Mouse (Mus musculus): Measurements from ENCODE around the gene Apeh. TPM values are rescaled to one million over a fixed set of nuclear protein-coding genes. Genes with fewer than 3 reads are reported as not detected.

Apeh gene
- total RNA-seq, 1 experiment from 2014 or later: 100 TPM

GRCm38 (mm10) chr9:108051184-108051930, 43.0 kb downstream of the Apeh start:
- DNase-seq: no peak

GRCm38 (mm10) chr9:108049561-108050251, 44.7 kb downstream of the Apeh start:
- no peak for DNase-seq

- peak; percentile 95 for DNase-seq
Observed at GRCm38 (mm10) chr9:108049016-108049455, 45.4 kb downstream of the Apeh start, which contains the start of gene Gmppb. Gene Gmppb, plus strand, starts transcription at chr9:108049242.

- DNase-seq: no peak
Observed at GRCm38 (mm10) chr9:108048566-108048955, 45.8 kb downstream of the Apeh start.

- no peak for DNase-seq
Observed at GRCm38 (mm10) chr9:108047601-108048565, 46.5 kb downstream of the Apeh start.

GRCm38 (mm10) chr9:108046582-108046981, 47.8 kb downstream of the Apeh start:
- DNase-seq: no peak

- DNase-seq: no peak
Observed at GRCm38 (mm10) chr9:108044751-108045492, 49.5 kb downstream of the Apeh start.

Small RNA genes within 50 kb of the gene (microRNA-seq; reads per million reads assigned to microRNA genes)
- 0 reads per million in 2 experiments for gene Gm47303
- gene Mir7088: 0 to 0.71 reads per million in 2 experiments

Other genes with a start within 250 kb of the Apeh start
- gene Rbm6, start 221.4 kb downstream of the Apeh start, total RNA-seq (2021): 71.3 and 72.9 TPM in 2 replicates
- gene Mon1a, start 206.5 kb downstream of the Apeh start, total RNA-seq (2021): 15.8 and 18.9 TPM in 2 replicates
- 8.3 and 18.7 TPM in 2 replicates for gene Mst1r, start 187.7 kb downstream of the Apeh start, total RNA-seq (2021)
- gene Actl11, start 166.1 kb downstream of the Apeh start, total RNA-seq (2021): not detected in 2 replicates
- 2.4 and 3.1 TPM in 2 replicates for gene Camkv, start 158.9 kb downstream of the Apeh start, total RNA-seq (2021)
- 5.1 and 5.3 TPM in 2 replicates for gene Traip, start 144.5 kb downstream of the Apeh start, total RNA-seq (2021)
- gene Uba7, start 119.1 kb downstream of the Apeh start, total RNA-seq (2021): 19.0 and 22.2 TPM in 2 replicates
- gene Gm20661, start 111.5 kb downstream of the Apeh start, total RNA-seq (2021): 0.46 TPM in 1 of 2 replicates, not detected in the other
- gene Inka1, start 108.7 kb downstream of the Apeh start, total RNA-seq (2021): 5.7 and 6.4 TPM in 2 replicates
- 1.8 and 3.1 TPM in 2 replicates for gene Cdhr4, start 102.1 kb downstream of the Apeh start, total RNA-seq (2021)
- gene Gm20662, start 98.3 kb downstream of the Apeh start, total RNA-seq (2021): 2.8 TPM in 1 of 2 replicates, not detected in the other
- gene Ip6k1, start 92.1 kb downstream of the Apeh start, total RNA-seq (2021): 118 and 139 TPM in 2 replicates
- gene Gmppb, start 45.4 kb downstream of the Apeh start, total RNA-seq (2021): 18.1 and 22.1 TPM in 2 replicates
- 3.5 and 9.6 TPM in 2 replicates for gene Amigo3, start 41.4 kb downstream of the Apeh start, total RNA-seq (2021)
- gene Mst1, start 14.2 kb downstream of the Apeh start, total RNA-seq (2021): 0.39 and 2.7 TPM in 2 replicates
- 85.0 and 87.0 TPM in 2 replicates for gene Rnf123, start 11.3 kb downstream of the Apeh start, total RNA-seq (2021)
- 9.1 and 10.0 TPM in 2 replicates for gene Bsn, start 95.8 kb upstream of the Apeh start, total RNA-seq (2021)
- 127 and 146 TPM in 2 replicates for gene Dag1, start 169.4 kb upstream of the Apeh start, total RNA-seq (2021)
- 17.8 and 22.3 TPM in 2 replicates for gene Nicn1, start 195.8 kb upstream of the Apeh start, total RNA-seq (2021)
- gene Amt, start 202.2 kb upstream of the Apeh start, total RNA-seq (2021): 5.2 and 7.0 TPM in 2 replicates
- 358 and 378 TPM in 2 replicates for gene Rhoa, start 211.5 kb upstream of the Apeh start, total RNA-seq (2021)
- 38.9 and 49.8 TPM in 2 replicates for gene Tcta, start 211.6 kb upstream of the Apeh start, total RNA-seq (2021)
- 711 and 722 TPM in 2 replicates for gene Gpx1, start 244.3 kb upstream of the Apeh start, total RNA-seq (2021)